Mouse (Mus musculus): Measurements from ENCODE around the gene Ccl27a. TPM values are rescaled to one million over a fixed set of nuclear protein-coding genes. Genes with fewer than 3 reads are reported as not detected.

Ccl27a gene
- polyA plus RNA-seq, 1 experiment from 2014 or later = 49.7 TPM

GRCm38 (mm10) chr4:41726826-41727621 is 47.0 kb downstream of the Ccl27a start:
- H3K4me1 ChIP-seq (ENCODE audit: control insufficient read depth, insufficient read depth, low read length) = peaks cover 10% of the 10 kb centered on the region; the same call in 1 of the 2 replicates
- no peak overlapping the region for H3K4me3 ChIP-seq (ENCODE audit: low read depth, low read length)
- H3K36me3 ChIP-seq (ENCODE audit: control insufficient read depth, insufficient read depth, low read length) = no peaks in the 10 kb centered on the region
- H3K4me2 ChIP-seq (replicated peaks; ENCODE audit: low read depth, low read length) = no peak overlapping the region; the same call in 1 of the 2 replicates
- no peaks in the 10 kb centered on the region for H3K9me3 ChIP-seq (ENCODE audit: control insufficient read depth, low read depth, low read length)
- no peak for ATAC-seq (ENCODE audit: insufficient number of reproducible peaks, insufficient read depth, low FRiP score, low read depth)
- WGBS = 16% methylated on average over 20 of the region's 20 CpGs
- peaks cover 64% of the 10 kb centered on the region for H3K27me3 ChIP-seq (ENCODE audit: control insufficient read depth, insufficient read depth, low read length)
- H3K27ac ChIP-seq (ENCODE audit: low read length) = no peak overlapping the region
- no peak overlapping the region for H3K9ac ChIP-seq (replicated peaks; ENCODE audit: low read depth, low read length)

- ATAC-seq (ENCODE audit: insufficient number of reproducible peaks, insufficient read depth, low FRiP score, low read depth) = peak; percentile 94
- peak within 1 kb of the TSS; percentile 91 for H3K4me3 ChIP-seq (ENCODE audit: low read depth, low read length)
- WGBS = under 1% methylated on average over 27 of the region's 27 CpGs
- H3K9ac ChIP-seq (replicated peaks; ENCODE audit: low read depth, low read length) = peak within 1 kb of the TSS; percentile 84
- no peaks in the 10 kb centered on the region for H3K9me3 ChIP-seq (ENCODE audit: control insufficient read depth, low read depth, low read length)
- H3K4me2 ChIP-seq (replicated peaks; ENCODE audit: low read depth, low read length) = peak within 1 kb of the TSS; percentile 58
- peaks cover 7% of the 10 kb centered on the region; the same call in 1 of the 2 replicates for H3K4me1 ChIP-seq (ENCODE audit: control insufficient read depth, insufficient read depth, low read length)
- H3K36me3 ChIP-seq (ENCODE audit: control insufficient read depth, insufficient read depth, low read length) = peaks cover 15% of the 10 kb centered on the region; the same call in 1 of the 2 replicates
- no peak within 1 kb of the TSS for H3K27ac ChIP-seq (ENCODE audit: low read length)
- peaks cover 35% of the 10 kb centered on the region for H3K27me3 ChIP-seq (ENCODE audit: control insufficient read depth, insufficient read depth, low read length)
Observed at GRCm38 (mm10) chr4:41722918-41723351, 51.1 kb downstream of the Ccl27a start, which contains the start of gene Dctn3. TSS of gene Dctn3 (minus strand) at chr4:41723170.

Other genes with a start within 250 kb of the Ccl27a start
- gene Fam219a, start 204.7 kb downstream of the Ccl27a start, polyA plus RNA-seq (2014; fragmentation: Nextera tagmentation; extraction: Ambion mirVana) = 3.9 and 4.0 TPM in 2 replicates
- gene Dnaic1, start 204.5 kb downstream of the Ccl27a start, polyA plus RNA-seq (2014; fragmentation: Nextera tagmentation; extraction: Ambion mirVana) = 4.8 TPM in 2 replicates
- 30.7 and 30.9 TPM in 2 replicates for gene Enho, start 133.9 kb downstream of the Ccl27a start, polyA plus RNA-seq (2014; fragmentation: Nextera tagmentation; extraction: Ambion mirVana)
- gene Cntfr, start 77.2 kb downstream of the Ccl27a start, polyA plus RNA-seq (2014; fragmentation: Nextera tagmentation; extraction: Ambion mirVana) = 9.3 and 11.3 TPM in 2 replicates
- 162 TPM in 2 replicates for gene Il11ra1, start 74.3 kb downstream of the Ccl27a start, polyA plus RNA-seq (2014; fragmentation: Nextera tagmentation; extraction: Ambion mirVana)
- gene Rpp25l, start 60.7 kb downstream of the Ccl27a start, polyA plus RNA-seq (2014; fragmentation: Nextera tagmentation; extraction: Ambion mirVana) = 65.3 and 71.5 TPM in 2 replicates
- 121 and 126 TPM in 2 replicates for gene Dctn3, start 51.1 kb downstream of the Ccl27a start, polyA plus RNA-seq (2014; fragmentation: Nextera tagmentation; extraction: Ambion mirVana)
- not detected in 2 replicates for gene Arid3c, start 43.1 kb downstream of the Ccl27a start, polyA plus RNA-seq (2014; fragmentation: Nextera tagmentation; extraction: Ambion mirVana)
- gene Galt, start 19.0 kb downstream of the Ccl27a start, polyA plus RNA-seq (2014; fragmentation: Nextera tagmentation; extraction: Ambion mirVana) = 35.4 and 40.0 TPM in 2 replicates
- gene Sigmar1, start 18.1 kb downstream of the Ccl27a start, polyA plus RNA-seq (2014; fragmentation: Nextera tagmentation; extraction: Ambion mirVana) = 81.2 and 90.6 TPM in 2 replicates
- 29.6 and 32.8 TPM in 2 replicates for gene Gm21541, start 129.4 kb upstream of the Ccl27a start, polyA plus RNA-seq (2014; fragmentation: Nextera tagmentation; extraction: Ambion mirVana)
- 0.78 and 2.2 TPM in 2 replicates for gene Gm20878, start 167.3 kb upstream of the Ccl27a start, polyA plus RNA-seq (2014; fragmentation: Nextera tagmentation; extraction: Ambion mirVana)
- gene Fam205a4, start 191.8 kb upstream of the Ccl27a start, polyA plus RNA-seq (2014; fragmentation: Nextera tagmentation; extraction: Ambion mirVana) = 0.49 TPM in 1 of 2 replicates, not detected in the other